Mouse (Mus musculus): ENCODE data around the gene Myh9.

GRCm38 (mm10) chr15:77793554-77793953 is 48.4 kb downstream of the Myh9 start:
- TF ChIP-seq CTCF (IDR thresholded peaks at IDR 0.05; ENCODE audit: borderline replicate concordance, extremely low read depth, insufficient read depth, insufficient read length) (no peak), POLR2A (IDR thresholded peaks at IDR 0.05; ENCODE audit: borderline replicate concordance, extremely low read depth, insufficient read depth, insufficient read length, poor library complexity, severe bottlenecking) (no peak)

Data from brain, embryonic 14.5 days (tissue).